8 mouse cellular contexts compared by ENCODE assay signal in genomic region chr7:29518421-29519210, GRCm38 (mm10). TPM values are rescaled to one million over a fixed set of nuclear protein-coding genes. Genes with fewer than 3 reads are reported as not detected.
DNase-seq lines count a peak whose midpoint lies in the region; ATAC-seq lines count a peak whose summit lies in the region.

Gene Sipa1l3 (minus strand): TSS chr7:29518641.

- under 1% methylated on average over 85 of the region's 88 CpGs for WGBS in forebrain, embryonic 14.5 days
- under 1% methylated on average over 87 of the region's 88 CpGs for WGBS in neural tube, embryonic 15.5 days

- peak within 1 kb of the TSS; percentile 85 for H3K27ac ChIP-seq in forebrain, embryonic 14.5 days (ENCODE audit: low read depth, low read length)
- H3K27ac ChIP-seq in neural tube, embryonic 15.5 days (replicated peaks): peak within 1 kb of the TSS; percentile 91

- peak within 1 kb of the TSS; percentile 92 for H3K4me2 ChIP-seq in forebrain, embryonic 14.5 days (ENCODE audit: low read length)
- peak within 1 kb of the TSS; percentile 92 for H3K4me2 ChIP-seq in neural tube, embryonic 15.5 days

- ATAC-seq in forebrain, embryonic 14.5 days: peak; percentile 99
- peak; percentile 96 for ATAC-seq in neural tube, embryonic 15.5 days (ENCODE audit: low FRiP score)

- peak within 1 kb of the TSS; percentile 87 for H3K9ac ChIP-seq in forebrain, embryonic 14.5 days (ENCODE audit: low read length)
- peak within 1 kb of the TSS; percentile 87 for H3K9ac ChIP-seq in neural tube, embryonic 15.5 days (replicated peaks)

- no peaks in the 10 kb centered on the region for H3K9me3 ChIP-seq in forebrain, embryonic 14.5 days (replicated peaks; ENCODE audit: control insufficient read depth, low read length)
- no peaks in the 10 kb centered on the region for H3K9me3 ChIP-seq in neural tube, embryonic 15.5 days (replicated peaks)

- no peaks in the 10 kb centered on the region for H3K27me3 ChIP-seq in forebrain, embryonic 14.5 days (replicated peaks; ENCODE audit: control insufficient read depth, insufficient read depth, low read length)
- no peaks in the 10 kb centered on the region for H3K27me3 ChIP-seq in neural tube, embryonic 15.5 days (replicated peaks)

- peak; percentile 96 for DNase-seq in ES-CJ7 (ENCODE audit: low read depth, low spot score)
- peak; percentile 93 for DNase-seq in cerebellum, adult 11 months
- peak; percentile 99 for DNase-seq in forebrain, embryonic 14.5 days (ENCODE audit: low spot score)
- peak; percentile 95 to 97 for DNase-seq in heart, postnatal 14 days
- peak; percentile 97 for DNase-seq in layer of hippocampus, adult 11-12 months (ENCODE audit: low spot score)
- peak; percentile 99 for DNase-seq in lung, adult 18-20 months
- peak; percentile 98 for DNase-seq in testis, postnatal 14 days (ENCODE audit: low spot score)

- intact Hi-C loops in heart, postnatal 14 days (cut with DNase I): loop anchor here (5.0 kb wide), 2 partner anchors 56 to 86 kb away; no protein-coding TSS in a partner anchor

- H3K4me3 ChIP-seq in forebrain, embryonic 14.5 days (ENCODE audit: low read depth, low read length): peak within 1 kb of the TSS; percentile 89
- H3K4me3 ChIP-seq in neural tube, embryonic 15.5 days (replicated peaks): peak within 1 kb of the TSS; percentile 96

- H3K36me3 ChIP-seq in forebrain, embryonic 14.5 days (ENCODE audit: control insufficient read depth, insufficient read depth, low read length): no peaks in the 10 kb centered on the region
- H3K36me3 ChIP-seq in neural tube, embryonic 15.5 days: no peaks in the 10 kb centered on the region

- H3K4me1 ChIP-seq in forebrain, embryonic 14.5 days (ENCODE audit: control insufficient read depth, insufficient read depth, low read length): peaks cover 8% of the 10 kb centered on the region
- H3K4me1 ChIP-seq in neural tube, embryonic 15.5 days: peaks cover 33% of the 10 kb centered on the region

RNA-seq across cellular contexts. Expression of gene Sipa1l3, which starts in this region (rescaled TPM):
- 6.2 and 11.9 TPM in 2 replicates for polyA plus RNA-seq in forebrain, embryonic 14.5 days (2014; fragmentation: Nextera tagmentation; extraction: Ambion mirVana)
- 10 to 100 TPM; 15.7 to 15.9 TPM for total RNA-seq in heart, postnatal 14 days (2021)
- 20.7 and 22.2 TPM in 2 replicates for polyA plus RNA-seq in neural tube, embryonic 15.5 days (2015; fragmentation: Nextera tagmentation; extraction: Ambion mirVana)

Comparison
In these comparisons a context has a peak if more than half of its experiments do, and no peak if none do; other contexts are left out.
1. Peak in every context shown above with its lines: DNase-seq, ATAC-seq, H3K4me3 ChIP-seq and H3K27ac ChIP-seq.